Mouse (Mus musculus): ENCODE data around the gene Nnmt. TPM values are rescaled to one million over a fixed set of nuclear protein-coding genes. Genes with fewer than 3 reads are reported as not detected.

The Nnmt gene
- polyA plus RNA-seq, 1 experiment from 2014 or later, result 7.3 TPM

DNA sequence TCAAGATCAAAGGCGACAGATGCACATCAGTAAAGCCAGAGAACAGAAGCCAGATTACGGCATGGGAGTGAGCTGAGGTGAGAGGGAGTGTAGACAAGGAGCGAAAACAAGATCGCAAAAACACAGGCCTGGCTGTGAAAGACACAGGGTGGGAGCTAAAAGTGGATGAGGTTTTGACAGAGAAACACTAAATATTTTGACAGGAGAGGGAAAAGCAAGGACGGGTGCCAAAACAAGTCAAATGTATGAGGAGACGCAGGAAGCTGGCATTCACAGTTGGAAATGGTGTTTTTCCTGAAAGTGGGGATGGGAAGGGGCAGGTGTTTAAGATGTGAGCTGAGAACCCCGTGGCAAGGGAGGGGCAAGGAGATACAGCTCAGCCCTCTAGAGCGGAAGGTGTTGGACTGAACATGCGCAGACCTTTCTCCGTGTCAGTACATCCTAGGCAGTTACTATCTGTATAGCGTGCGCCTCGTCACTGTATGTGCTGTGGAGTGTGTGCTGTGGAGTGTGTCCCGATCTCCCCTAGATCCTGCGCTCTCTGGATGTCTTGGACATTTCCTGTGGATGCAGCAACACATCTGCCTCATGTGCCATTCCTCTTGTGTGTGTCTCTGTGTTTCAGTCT, 33.3 kb upstream of the Nnmt start:
- Histone ChIP-seq H3K4me1 (ENCODE audit: control insufficient read depth, insufficient read depth, low read length) (no peaks in the 10 kb centered on the region), H3K27ac (ENCODE audit: low read length) (no peak overlapping the region), H3K36me3 (ENCODE audit: control insufficient read depth, insufficient read depth) (no peaks in the 10 kb centered on the region), H3K9ac (ENCODE audit: low read length) (no peak overlapping the region), H3K4me2 (ENCODE audit: low read depth, low read length) (no peak overlapping the region), H3K4me3 (ENCODE audit: low read length) (no peak overlapping the region), H3K9me3 (replicated peaks; ENCODE audit: control insufficient read depth, low read length) (no peaks in the 10 kb centered on the region), H3K27me3 (ENCODE audit: control insufficient read depth, insufficient read depth, low read length) (peaks cover 4% of the 10 kb centered on the region; the same call in 1 of the 2 replicates)
- no peak for ATAC-seq (replicated peaks; ENCODE audit: extremely low read depth, insufficient read depth, low FRiP score)
- 59% methylated on average over 15 of the region's 15 CpGs for WGBS

DNA sequence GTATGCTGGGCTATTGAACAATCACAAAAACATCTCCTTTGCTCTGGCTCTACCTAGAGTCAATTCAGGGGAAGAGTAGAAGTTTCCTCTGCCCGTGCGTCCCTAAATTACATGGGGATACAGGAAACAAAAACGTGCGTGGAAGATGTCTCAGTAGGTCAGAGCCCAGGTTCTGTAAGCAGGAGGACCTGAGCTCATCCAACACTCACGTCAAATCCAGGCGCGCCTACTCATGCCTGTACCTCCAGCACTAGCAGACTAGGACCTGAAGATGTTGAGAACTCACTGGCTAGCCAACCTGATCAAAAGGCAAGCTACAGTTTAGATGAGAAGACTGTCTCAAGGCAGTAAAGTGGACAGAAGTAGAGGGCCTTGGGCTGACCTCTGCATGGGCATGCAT, 32.2 kb upstream of the Nnmt start:
- ATAC-seq (replicated peaks; ENCODE audit: extremely low read depth, insufficient read depth, low FRiP score), result no peak
- Histone ChIP-seq H3K9me3 (replicated peaks; ENCODE audit: control insufficient read depth, low read length) (no peaks in the 10 kb centered on the region), H3K4me1 (ENCODE audit: control insufficient read depth, insufficient read depth, low read length) (no peaks in the 10 kb centered on the region), H3K36me3 (ENCODE audit: control insufficient read depth, insufficient read depth) (no peaks in the 10 kb centered on the region), H3K9ac (ENCODE audit: low read length) (no peak overlapping the region), H3K27me3 (ENCODE audit: control insufficient read depth, insufficient read depth, low read length) (peaks cover 4% of the 10 kb centered on the region; the same call in 1 of the 2 replicates), H3K4me3 (ENCODE audit: low read length) (no peak overlapping the region), H3K4me2 (ENCODE audit: low read depth, low read length) (no peak overlapping the region), H3K27ac (ENCODE audit: low read length) (no peak overlapping the region)
- WGBS, result 90% methylated on average over 7 of the region's 7 CpGs

DNA sequence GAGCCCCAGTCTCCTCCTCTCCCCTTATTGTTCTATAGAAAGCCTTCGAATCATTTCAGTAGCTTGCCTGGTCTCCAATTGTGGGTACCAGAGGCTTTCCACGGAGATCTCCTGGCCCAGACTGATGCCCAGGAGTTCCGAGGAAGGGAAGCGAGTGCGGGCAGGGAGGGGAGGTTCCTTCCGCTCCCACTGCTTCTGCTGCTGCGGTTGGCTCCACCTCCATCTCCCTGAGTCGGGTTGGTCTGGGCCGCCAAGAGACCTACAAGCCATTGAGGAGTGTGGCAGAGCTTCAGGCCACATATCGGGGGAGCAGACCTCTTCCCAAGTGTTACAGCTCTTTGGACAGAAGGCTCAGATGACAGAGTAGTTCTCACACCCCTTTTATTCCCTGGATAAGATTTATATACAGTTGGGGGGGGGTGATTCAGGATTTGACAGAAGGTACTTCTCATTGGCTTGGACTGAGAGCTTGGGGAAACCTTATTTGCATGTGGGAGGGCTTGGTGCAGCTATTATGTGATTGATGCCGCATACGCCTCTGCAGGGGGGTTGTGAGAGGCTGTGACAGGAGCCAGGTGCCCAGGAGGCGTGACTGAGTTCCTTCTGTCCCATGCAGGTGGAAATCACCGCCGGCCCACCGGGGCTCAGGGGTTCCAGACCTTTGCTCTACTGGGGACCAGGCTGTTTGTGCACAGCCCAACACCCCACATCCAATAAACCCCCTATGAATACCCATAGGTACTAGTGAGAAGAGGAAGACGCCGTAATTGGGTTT, 30.8 kb upstream of the Nnmt start:
- H3K4me2 ChIP-seq (ENCODE audit: low read depth, low read length), result peak overlapping the region; percentile 47; the same call in 1 of the 2 replicates
- no peak overlapping the region for H3K27ac ChIP-seq (ENCODE audit: low read length)
- peak overlapping the region; percentile 18; the same call in 1 of the 2 replicates for H3K4me3 ChIP-seq (ENCODE audit: low read length)
- no peaks in the 10 kb centered on the region for H3K36me3 ChIP-seq (ENCODE audit: control insufficient read depth, insufficient read depth)
- WGBS, result 32% methylated on average over 18 of the region's 18 CpGs
- H3K9ac ChIP-seq (ENCODE audit: low read length), result no peak overlapping the region
- ATAC-seq (replicated peaks; ENCODE audit: extremely low read depth, insufficient read depth, low FRiP score), result no peak
- H3K4me1 ChIP-seq (ENCODE audit: control insufficient read depth, insufficient read depth, low read length), result no peaks in the 10 kb centered on the region
- H3K27me3 ChIP-seq (ENCODE audit: control insufficient read depth, insufficient read depth, low read length), result peaks cover 4% of the 10 kb centered on the region; the same call in 1 of the 2 replicates
- no peaks in the 10 kb centered on the region for H3K9me3 ChIP-seq (replicated peaks; ENCODE audit: control insufficient read depth, low read length)

DNA sequence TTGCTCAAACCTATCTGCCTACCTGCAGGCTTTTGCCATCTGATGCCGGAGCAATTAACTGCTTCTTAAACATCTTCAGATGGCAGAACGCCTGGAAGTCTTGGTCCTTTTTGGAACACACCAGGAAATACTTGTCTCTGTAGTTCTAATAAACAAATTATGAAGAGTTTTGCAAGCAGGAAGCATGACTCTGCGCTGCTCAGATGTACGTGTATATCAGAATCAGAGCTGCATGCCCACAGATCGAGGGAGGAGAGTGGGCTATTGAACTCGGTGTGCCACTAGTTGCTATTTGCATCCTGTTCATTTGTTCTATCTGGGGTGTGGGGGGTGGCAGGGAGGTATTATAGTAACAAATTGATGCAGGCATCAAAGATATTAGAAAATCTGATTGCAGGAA, 28.2 kb upstream of the Nnmt start:
- no peak for ATAC-seq (replicated peaks; ENCODE audit: extremely low read depth, insufficient read depth, low FRiP score)
- Histone ChIP-seq H3K4me1 (ENCODE audit: control insufficient read depth, insufficient read depth, low read length) (no peaks in the 10 kb centered on the region), H3K9ac (ENCODE audit: low read length) (no peak overlapping the region), H3K27me3 (ENCODE audit: control insufficient read depth, insufficient read depth, low read length) (peaks cover 4% of the 10 kb centered on the region; the same call in 1 of the 2 replicates), H3K9me3 (replicated peaks; ENCODE audit: control insufficient read depth, low read length) (no peaks in the 10 kb centered on the region), H3K27ac (ENCODE audit: low read length) (no peak overlapping the region), H3K4me2 (ENCODE audit: low read depth, low read length) (no peak overlapping the region), H3K36me3 (ENCODE audit: control insufficient read depth, insufficient read depth) (no peaks in the 10 kb centered on the region), H3K4me3 (ENCODE audit: low read length) (no peak overlapping the region)
- whole genome bisulfite sequencing, result 80% methylated on average over 6 of the region's 6 CpGs

DNA sequence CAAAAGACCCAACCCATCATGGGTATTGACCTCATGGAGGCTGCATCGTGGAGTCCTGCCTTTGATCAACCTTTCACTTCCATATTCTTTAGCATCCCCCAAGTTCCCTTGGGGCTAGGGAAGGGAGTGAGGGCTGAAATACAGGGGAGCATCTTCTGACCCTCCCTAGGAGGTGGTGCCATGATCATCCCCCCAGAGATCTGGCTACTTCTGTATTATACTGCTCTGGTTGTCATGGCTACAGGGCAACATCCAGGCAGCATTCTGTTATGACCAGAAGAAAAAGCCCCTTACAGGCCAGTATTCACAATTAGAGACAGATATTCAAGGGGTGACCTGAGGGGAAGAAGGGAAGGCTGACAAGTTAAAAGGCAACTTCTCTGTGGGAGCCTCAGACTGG, 14.3 kb upstream of the Nnmt start:
- H3K9me3 ChIP-seq (replicated peaks; ENCODE audit: control insufficient read depth, low read length), result 0 out of 2 replicates have a peak, but pooled peaks cover 2% of the 10 kb centered on the region
- no peak overlapping the region for H3K4me3 ChIP-seq (ENCODE audit: low read length)
- H3K9ac ChIP-seq (ENCODE audit: low read length), result no peak overlapping the region
- WGBS, result 59% methylated on average over 1 of the region's 1 CpGs
- peaks cover 13% of the 10 kb centered on the region for H3K4me1 ChIP-seq (ENCODE audit: control insufficient read depth, insufficient read depth, low read length)
- peaks cover 5% of the 10 kb centered on the region for H3K27me3 ChIP-seq (ENCODE audit: control insufficient read depth, insufficient read depth, low read length)
- no peak overlapping the region for H3K4me2 ChIP-seq (ENCODE audit: low read depth, low read length)
- H3K27ac ChIP-seq (ENCODE audit: low read length), result no peak overlapping the region
- no peak for ATAC-seq (replicated peaks; ENCODE audit: extremely low read depth, insufficient read depth, low FRiP score)
- no peaks in the 10 kb centered on the region for H3K36me3 ChIP-seq (ENCODE audit: control insufficient read depth, insufficient read depth)

DNA sequence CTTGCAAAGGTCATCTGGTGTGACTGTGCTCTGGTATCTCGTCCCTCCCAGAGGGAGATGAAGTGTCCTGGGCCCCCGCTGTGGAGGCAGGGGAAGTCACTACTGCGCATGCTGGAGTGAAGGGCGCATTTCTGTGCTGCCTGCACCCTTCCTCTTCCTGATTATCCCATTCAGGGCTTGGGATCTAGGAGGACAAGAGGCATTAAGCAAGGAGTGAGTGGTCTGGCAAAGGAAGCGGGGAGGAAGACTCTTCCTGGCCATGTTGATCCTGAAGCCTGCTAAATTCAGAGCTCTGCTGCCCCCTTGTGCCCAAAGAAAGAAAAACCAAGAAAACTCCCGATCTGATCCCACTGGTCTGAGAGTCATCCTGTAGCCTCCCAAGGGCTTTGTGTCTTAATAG, 13.6 kb upstream of the Nnmt start:
- ATAC-seq (replicated peaks; ENCODE audit: extremely low read depth, insufficient read depth, low FRiP score), result peak; percentile 70
- peak overlapping the region; percentile 65 for H3K4me2 ChIP-seq (ENCODE audit: low read depth, low read length)
- peak overlapping the region; percentile 58; the same call in 1 of the 2 replicates for H3K9ac ChIP-seq (ENCODE audit: low read length)
- no peaks in the 10 kb centered on the region for H3K36me3 ChIP-seq (ENCODE audit: control insufficient read depth, insufficient read depth)
- H3K4me1 ChIP-seq (ENCODE audit: control insufficient read depth, insufficient read depth, low read length), result peaks cover 13% of the 10 kb centered on the region
- H3K27ac ChIP-seq (ENCODE audit: low read length), result peak overlapping the region; percentile 58
- H3K4me3 ChIP-seq (ENCODE audit: low read length), result peak overlapping the region; percentile 33
- 0 out of 2 replicates have a peak, but pooled peaks cover 2% of the 10 kb centered on the region for H3K9me3 ChIP-seq (replicated peaks; ENCODE audit: control insufficient read depth, low read length)
- 23% methylated on average over 6 of the region's 6 CpGs for WGBS
- H3K27me3 ChIP-seq (ENCODE audit: control insufficient read depth, insufficient read depth, low read length), result peaks cover 5% of the 10 kb centered on the region

DNA sequence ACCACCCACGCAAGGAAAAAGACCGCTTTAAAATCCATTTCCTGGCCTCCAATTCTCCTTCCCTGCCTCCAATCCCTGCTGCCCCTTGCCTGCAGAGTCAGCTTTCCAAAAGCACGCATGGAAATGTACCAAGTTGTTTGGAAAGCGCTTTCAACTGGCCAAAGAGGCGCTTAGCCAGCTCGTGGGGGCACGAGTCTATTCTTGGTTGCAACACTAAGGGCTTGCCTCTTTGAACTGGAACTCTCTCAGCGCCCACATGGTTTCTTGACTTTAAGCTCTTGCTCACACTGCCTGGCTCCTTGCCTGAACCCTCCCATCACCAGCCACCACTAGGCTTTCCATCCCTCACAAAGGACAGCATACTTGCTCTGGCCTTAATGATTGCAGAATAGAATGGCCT, 13.2 kb upstream of the Nnmt start:
- peak overlapping the region; percentile 33 for H3K4me3 ChIP-seq (ENCODE audit: low read length)
- H3K4me1 ChIP-seq (ENCODE audit: control insufficient read depth, insufficient read depth, low read length), result peaks cover 13% of the 10 kb centered on the region
- peaks cover 5% of the 10 kb centered on the region for H3K27me3 ChIP-seq (ENCODE audit: control insufficient read depth, insufficient read depth, low read length)
- H3K4me2 ChIP-seq (ENCODE audit: low read depth, low read length), result peak overlapping the region; percentile 65
- WGBS, result 41% methylated on average over 8 of the region's 8 CpGs
- peak overlapping the region; percentile 58 for H3K27ac ChIP-seq (ENCODE audit: low read length)
- H3K36me3 ChIP-seq (ENCODE audit: control insufficient read depth, insufficient read depth), result no peaks in the 10 kb centered on the region
- H3K9me3 ChIP-seq (replicated peaks; ENCODE audit: control insufficient read depth, low read length), result 0 out of 2 replicates have a peak, but pooled peaks cover 2% of the 10 kb centered on the region
- H3K9ac ChIP-seq (ENCODE audit: low read length), result 0 out of 2 replicates have a peak overlapping the region, but pooled peaks have one; percentile 58
- ATAC-seq (replicated peaks; ENCODE audit: extremely low read depth, insufficient read depth, low FRiP score), result peak; percentile 55; the same call in 1 of the 2 replicates

DNA sequence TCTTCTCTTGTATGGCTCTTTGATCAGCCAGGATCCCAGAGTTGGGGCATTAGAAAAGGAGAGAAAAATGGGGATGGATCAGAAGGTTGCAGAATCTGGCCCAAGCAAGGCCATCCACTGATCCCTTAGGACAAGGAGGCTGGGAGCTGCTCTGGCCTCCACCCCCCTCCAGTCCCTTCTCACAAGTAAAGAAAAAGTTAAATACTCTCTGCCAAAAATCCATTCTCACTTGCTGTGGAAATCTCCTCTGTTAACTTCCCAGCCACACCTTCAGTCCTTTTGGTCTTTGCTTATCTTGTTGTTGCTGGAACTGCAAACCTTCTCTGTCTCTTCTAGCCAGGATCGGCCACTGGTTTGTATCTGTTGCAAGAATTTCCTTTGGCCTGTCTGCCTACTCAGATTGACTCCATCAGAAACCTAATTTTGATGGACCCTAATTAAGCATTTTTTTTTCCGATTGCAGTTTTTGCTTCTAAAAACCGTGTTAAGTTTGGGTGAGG, 12.6 kb upstream of the Nnmt start:
- Histone ChIP-seq H3K4me2 (ENCODE audit: low read depth, low read length) (no peak overlapping the region), H3K9ac (ENCODE audit: low read length) (no peak overlapping the region), H3K36me3 (ENCODE audit: control insufficient read depth, insufficient read depth) (no peaks in the 10 kb centered on the region), H3K27me3 (ENCODE audit: control insufficient read depth, insufficient read depth, low read length) (peaks cover 5% of the 10 kb centered on the region), H3K9me3 (replicated peaks; ENCODE audit: control insufficient read depth, low read length) (no peaks in the 10 kb centered on the region), H3K27ac (ENCODE audit: low read length) (no peak overlapping the region), H3K4me1 (ENCODE audit: control insufficient read depth, insufficient read depth, low read length) (peaks cover 13% of the 10 kb centered on the region), H3K4me3 (ENCODE audit: low read length) (no peak overlapping the region)
- ATAC-seq (replicated peaks; ENCODE audit: extremely low read depth, insufficient read depth, low FRiP score), result no peak
- WGBS, result 60% methylated on average over 3 of the region's 3 CpGs

DNA sequence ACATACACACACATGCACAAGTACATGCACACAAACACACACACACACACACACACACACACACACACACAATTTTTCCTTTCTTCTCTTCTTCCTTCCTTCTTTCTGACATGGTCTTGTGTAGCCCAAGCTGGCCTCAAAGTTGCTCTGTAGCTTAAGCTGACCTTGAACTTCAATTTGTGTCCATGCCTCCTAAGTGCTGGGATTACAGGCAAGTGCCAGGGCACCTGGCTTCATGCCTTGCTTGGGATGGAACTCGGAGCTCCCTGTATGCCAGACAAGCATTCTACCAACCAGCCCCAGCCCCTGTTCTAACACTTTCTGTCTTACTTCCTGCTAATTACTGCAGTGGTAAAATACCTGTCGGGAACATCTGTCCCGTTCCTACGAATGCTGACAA, 8.3 kb upstream of the Nnmt start:
- Histone ChIP-seq H3K27ac (ENCODE audit: low read length) (no peak overlapping the region), H3K9me3 (replicated peaks; ENCODE audit: control insufficient read depth, low read length) (no peaks in the 10 kb centered on the region), H3K27me3 (ENCODE audit: control insufficient read depth, insufficient read depth, low read length) (no peaks in the 10 kb centered on the region), H3K36me3 (ENCODE audit: control insufficient read depth, insufficient read depth) (no peaks in the 10 kb centered on the region), H3K9ac (ENCODE audit: low read length) (no peak overlapping the region), H3K4me1 (ENCODE audit: control insufficient read depth, insufficient read depth, low read length) (peaks cover 10% of the 10 kb centered on the region), H3K4me2 (ENCODE audit: low read depth, low read length) (no peak overlapping the region), H3K4me3 (ENCODE audit: low read length) (no peak overlapping the region)
- 83% methylated on average over 4 of the region's 4 CpGs for WGBS
- no peak for ATAC-seq (replicated peaks; ENCODE audit: extremely low read depth, insufficient read depth, low FRiP score)
